Mouse (Mus musculus) lung, embryonic 16.5 days (tissue): ENCODE measurements around the gene Gm10521. TPM values are rescaled to one million over a fixed set of nuclear protein-coding genes. Genes with fewer than 3 reads are reported as not detected.

Experiments used
- ATAC-seq: fragments of 200-750 bp; cut with Nextera tagmentation; 2 replicates; pipeline ENCODE4 v1.8.0; 2017; ENCODE audit warnings: low read depth, mild to moderate bottlenecking, moderate library complexity
- H3K27ac ChIP-seq: fragments of 300-500 bp; sonication (generic); 2 replicates; pipeline ENCODE4 v1.5.1; 2014; ENCODE audit warnings: mild to moderate bottlenecking, control low read depth, low read length
- H3K27me3 ChIP-seq: fragments of 300-500 bp; sonication (generic); 2 replicates; pipeline ENCODE4 v1.6.1; 2014; ENCODE audit warnings: low read depth, low read length, mixed read lengths; ENCODE audit not compliant: control insufficient read depth, insufficient read depth
- H3K36me3 ChIP-seq: fragments of 300-500 bp; sonication (generic); 2 replicates; pipeline ENCODE4 v1.6.1; 2014; ENCODE audit warnings: low read length; ENCODE audit not compliant: control insufficient read depth, insufficient read depth
- H3K4me1 ChIP-seq: fragments of 300-500 bp; sonication (generic); replicated peaks from 2 replicates; pipeline ENCODE4 v1.6.1; 2014; ENCODE audit warnings: low read length, mixed read lengths; ENCODE audit not compliant: control insufficient read depth, insufficient read depth
- H3K4me2 ChIP-seq: fragments of 300-500 bp; sonication (generic); 2 replicates; pipeline ENCODE4 v1.6.1; 2014; ENCODE audit warnings: low read depth, low read length, control low read depth
- H3K4me3 ChIP-seq: fragments of 300-500 bp; sonication (generic); 2 replicates; pipeline ENCODE4 v1.5.1; 2014; ENCODE audit warnings: mild to moderate bottlenecking, low read length, control low read depth
- H3K9ac ChIP-seq: fragments of 300-500 bp; sonication (generic); 2 replicates; pipeline ENCODE4 v1.6.1; 2014; ENCODE audit warnings: low read length, control low read depth
- H3K9me3 ChIP-seq: fragments of 300-500 bp; sonication (generic); 2 replicates; pipeline ENCODE4 v1.6.1; 2016; ENCODE audit warnings: low read length; ENCODE audit not compliant: control insufficient read depth
- WGBS: fragments of 180-500 bp; shearing (Covaris S2); extraction: QIAGEN DNeasy Blood & Tissue Kit; methylation state at CpG from one replicate; pipeline ENCODE4 v1.1.7; 2014; 5-methylcytosine and 5-hydroxymethylcytosine counted together
- polyA plus RNA-seq: library from polyadenylated mRNA; unstranded; fragments of >200 nt; fragmentation: Nextera tagmentation; extraction: Ambion mirVana; gene quantifications from 2 replicates; pipeline ENCODE4 v1.2.1, GENCODE M21; 2015

Gm10521 gene
- polyA plus RNA-seq, 1 experiment from 2014 or later = not detected

GRCm38 (mm10) chr1:171938952-171939948 is 43.8 kb downstream of the Gm10521 start:
- H3K4me2 ChIP-seq = no peak overlapping the region
- WGBS = 63% methylated on average over 14 of the region's 14 CpGs
- no peaks in the 10 kb centered on the region for H3K27me3 ChIP-seq
- H3K9ac ChIP-seq = no peak overlapping the region
- ATAC-seq = no peak
- H3K27ac ChIP-seq = no peak overlapping the region
- H3K9me3 ChIP-seq = no peaks in the 10 kb centered on the region
- H3K4me3 ChIP-seq = no peak overlapping the region
- H3K4me1 ChIP-seq = no peaks in the 10 kb centered on the region
- no peaks in the 10 kb centered on the region for H3K36me3 ChIP-seq

GRCm38 (mm10) chr1:171940626-171941025 is 45.2 kb downstream of the Gm10521 start:
- H3K4me2 ChIP-seq = no peak overlapping the region
- no peak for ATAC-seq
- 69% methylated on average over 6 of the region's 6 CpGs for WGBS
- no peak overlapping the region for H3K27ac ChIP-seq
- no peaks in the 10 kb centered on the region for H3K36me3 ChIP-seq
- H3K9me3 ChIP-seq = no peaks in the 10 kb centered on the region
- no peaks in the 10 kb centered on the region for H3K27me3 ChIP-seq
- no peak overlapping the region for H3K9ac ChIP-seq
- H3K4me3 ChIP-seq = no peak overlapping the region
- no peaks in the 10 kb centered on the region for H3K4me1 ChIP-seq

GRCm38 (mm10) chr1:171946447-171946995 is 51.1 kb downstream of the Gm10521 start:
- Histone ChIP-seq H3K27me3 (no peaks in the 10 kb centered on the region), H3K9me3 (no peaks in the 10 kb centered on the region), H3K9ac (no peak overlapping the region), H3K36me3 (no peaks in the 10 kb centered on the region), H3K4me1 (no peaks in the 10 kb centered on the region), H3K27ac (no peak overlapping the region), H3K4me2 (no peak overlapping the region), H3K4me3 (no peak overlapping the region)
- 72% methylated on average over 6 of the region's 6 CpGs for WGBS
- ATAC-seq = no peak

Other genes with a start within 250 kb of the Gm10521 start
- 0.28 and 0.63 TPM in 2 replicates for gene Slamf7, start 242.6 kb upstream of the Gm10521 start, polyA plus RNA-seq
- gene Cd48, start 213.7 kb upstream of the Gm10521 start, polyA plus RNA-seq = 4.7 and 6.7 TPM in 2 replicates
- gene Slamf1, start 128.5 kb upstream of the Gm10521 start, polyA plus RNA-seq = 0.52 and 0.53 TPM in 2 replicates
- gene Cd84, start 56.0 kb upstream of the Gm10521 start, polyA plus RNA-seq = 2.1 and 3.0 TPM in 2 replicates
- 0.85 and 4.5 TPM in 2 replicates for gene Slamf6, start 21.9 kb downstream of the Gm10521 start, polyA plus RNA-seq
- 10.8 and 12.2 TPM in 2 replicates for gene Vangl2, start 132.8 kb downstream of the Gm10521 start, polyA plus RNA-seq
- not detected in 2 replicates for gene Nhlh1, start 161.9 kb downstream of the Gm10521 start, polyA plus RNA-seq
- 242 and 253 TPM in 2 replicates for gene Copa, start 186.9 kb downstream of the Gm10521 start, polyA plus RNA-seq
- 146 TPM in 2 replicates for gene Ncstn, start 187.1 kb downstream of the Gm10521 start, polyA plus RNA-seq
- gene Pex19, start 231.1 kb downstream of the Gm10521 start, polyA plus RNA-seq = 124 and 128 TPM in 2 replicates